26 mouse cellular contexts compared by ENCODE assay signal in genomic region chrX:121637180-121637579, GRCm38 (mm10).
DNase-seq lines count a peak whose midpoint lies in the region; ATAC-seq and TF ChIP-seq lines count a peak whose summit lies in the region.
"Had no signal": no experiment of that assay in that cellular context is flagged by ENCODE, and none has a peak within 500 bp of the region (broad histone marks: within the 10 kb centered on the region; RNA-seq: fewer than 3 reads in every experiment).

No protein-coding gene starts in this region.

- peak; percentile 69 for ATAC-seq in megakaryocyte, adult 5-6 weeks (ENCODE audit: poor library complexity, severe bottlenecking)
- ATAC-seq in inflammation-experienced regulatory T-cells, adult 6 months, result no peak
- no peak for ATAC-seq in hindbrain, embryonic 12.5 days (ENCODE audit: low FRiP score)
- ATAC-seq: CD4-positive, CD25-positive, alpha-beta regulatory T cell, adult 4 months; forebrain, embryonic 14.5 days; forebrain, embryonic 16.5 days had no signal

- no peak for TF ChIP-seq EP300 in MEL (IDR thresholded peaks at IDR 0.05; ENCODE audit: low read depth in 1 of 2, low read length in 2 of 2)

- no peak overlapping the region for H3K4me2 ChIP-seq in hindbrain, embryonic 12.5 days (replicated peaks)
- H3K4me2 ChIP-seq: embryonic facial prominence, embryonic 13.5 days; embryonic facial prominence, embryonic 15.5 days; forebrain, embryonic 12.5 days had no signal

- H3K9me3 ChIP-seq in MEL (replicated peaks; ENCODE audit: insufficient read depth, low read length), result no peaks in the 10 kb centered on the region
- no peaks in the 10 kb centered on the region for H3K9me3 ChIP-seq in hindbrain, embryonic 12.5 days (replicated peaks)
- H3K9me3 ChIP-seq: embryonic facial prominence, embryonic 13.5 days; embryonic facial prominence, embryonic 15.5 days; forebrain, embryonic 10.5 days; forebrain, embryonic 12.5 days; G1E had no signal

- TF ChIP-seq RAD21 in MEL (IDR thresholded peaks at IDR 0.05; ENCODE audit: low read depth, low read length), result no peak

- H3K9ac ChIP-seq in MEL (ENCODE audit: control insufficient read depth, low read depth, low read length, poor library complexity, severe bottlenecking), result no peak overlapping the region
- no peak overlapping the region for H3K9ac ChIP-seq in hindbrain, embryonic 12.5 days
- H3K9ac ChIP-seq: embryonic facial prominence, embryonic 13.5 days; embryonic facial prominence, embryonic 15.5 days; forebrain, embryonic 12.5 days had no signal

- H3K36me3 ChIP-seq in MEL (ENCODE audit: control insufficient read depth in 1 of 2, insufficient read depth in 2 of 2, low read length in 2 of 2), result no peaks in the 10 kb centered on the region
- no peaks in the 10 kb centered on the region for H3K36me3 ChIP-seq in hindbrain, embryonic 12.5 days
- H3K36me3 ChIP-seq: embryonic facial prominence, embryonic 13.5 days; embryonic facial prominence, embryonic 15.5 days; forebrain, embryonic 10.5 days; forebrain, embryonic 12.5 days; G1E had no signal

- no peak overlapping the region for H3K4me3 ChIP-seq in MEL (ENCODE audit: control insufficient read depth in 1 of 2, insufficient read depth in 1 of 2, low read depth in 2 of 2, low read length in 2 of 2)
- no peak overlapping the region for H3K4me3 ChIP-seq in hindbrain, embryonic 12.5 days
- H3K4me3 ChIP-seq: embryonic facial prominence, embryonic 13.5 days; embryonic facial prominence, embryonic 15.5 days; erythroblast, embryonic 14.5 days; forebrain, embryonic 10.5 days; forebrain, embryonic 12.5 days had no signal

- H3K27ac ChIP-seq in MEL (ENCODE audit: control insufficient read depth, low read depth, low read length), result no peak overlapping the region
- no peak overlapping the region for H3K27ac ChIP-seq in hindbrain, embryonic 12.5 days
- H3K27ac ChIP-seq: embryonic facial prominence, embryonic 13.5 days; embryonic facial prominence, embryonic 15.5 days; forebrain, embryonic 10.5 days; forebrain, embryonic 12.5 days had no signal

- no peak for TF ChIP-seq POLR2A in MEL (IDR thresholded peaks at IDR 0.05; ENCODE audit: control insufficient read depth in 1 of 2, insufficient read depth in 1 of 2, low read depth in 1 of 2, low read length in 2 of 2, poor library complexity in 1 of 2)

- no peaks in the 10 kb centered on the region for H3K27me3 ChIP-seq in MEL (ENCODE audit: control insufficient read depth in 1 of 2, insufficient read depth in 2 of 2, low read length in 2 of 2)
- no peaks in the 10 kb centered on the region for H3K27me3 ChIP-seq in hindbrain, embryonic 12.5 days
- H3K27me3 ChIP-seq: CH12.LX; embryonic facial prominence, embryonic 13.5 days; embryonic facial prominence, embryonic 15.5 days; forebrain, embryonic 12.5 days had no signal

- no peak for TF ChIP-seq CTCF in MEL (IDR thresholded peaks at IDR 0.05 in 2 of 3, conservative IDR thresholded peaks at IDR 0.05 in 1 of 3; ENCODE audit: control insufficient read depth in 1 of 3, insufficient read depth in 1 of 3, low read depth in 2 of 3, low read length in 3 of 3, poor library complexity in 1 of 3, severe bottlenecking in 1 of 3)

- 91% methylated on average over 2 of the region's 2 CpGs for WGBS in hindbrain, embryonic 12.5 days

- no peaks in the 10 kb centered on the region for H3K79me2 ChIP-seq in MEL (ENCODE audit: control insufficient read depth, insufficient read depth, low read length, poor library complexity)

- no peaks in the 10 kb centered on the region for H3K4me1 ChIP-seq in MEL (ENCODE audit: control insufficient read depth in 1 of 2, insufficient read depth in 2 of 2, low read length in 2 of 2)
- H3K4me1 ChIP-seq in hindbrain, embryonic 12.5 days, result no peaks in the 10 kb centered on the region
- H3K4me1 ChIP-seq: embryonic facial prominence, embryonic 13.5 days; embryonic facial prominence, embryonic 15.5 days; forebrain, embryonic 10.5 days; forebrain, embryonic 12.5 days had no signal

- DNase-seq in MEL (ENCODE audit: low read depth, low spot score), result peak; percentile 28
- no peak for DNase-seq in adrenal gland, postnatal 10 days
- DNase-seq: adrenal gland, adult 2 months; adrenal gland, postnatal 14 days; adrenal gland, postnatal 36 days; B cell, adult 2 months; cerebellum, adult 11 months; cerebellum, adult 18-20 months; cerebellum, adult 8-10 months; cerebellum, adult 9-11 months; cerebellum, postnatal 14 days; cerebellum, postnatal 36 days; embryo, embryonic 11 days had no signal

TF ChIP-seq in MEL, 35 proteins besides CTCF, POLR2A, EP300 and RAD21:
- TF ChIP-seq NRF1 (IDR thresholded peaks at IDR 0.05; ENCODE audit: insufficient read depth, low read depth, low read length, poor library complexity, severe bottlenecking), result no peak
- no peak for TF ChIP-seq JUND (IDR thresholded peaks at IDR 0.05; ENCODE audit: low read depth, low read length)
- TF ChIP-seq ZMIZ1 (IDR thresholded peaks at IDR 0.05; ENCODE audit: low read depth, low read length), result no peak
- TF ChIP-seq TBP (IDR thresholded peaks at IDR 0.05; ENCODE audit: low read depth, low read length), result no peak
- no peak for TF ChIP-seq RCOR1 (IDR thresholded peaks at IDR 0.05; ENCODE audit: low read depth, low read length)
- TF ChIP-seq MXI1 (IDR thresholded peaks at IDR 0.05; ENCODE audit: low read depth, low read length), result no peak
